Mouse (Mus musculus) hindbrain, embryonic 16.5 days (tissue): Measurements from ENCODE around the gene Bard1. TPM values are rescaled to one million over a fixed set of nuclear protein-coding genes. Genes with fewer than 3 reads are reported as not detected.

Source experiments
- ATAC-seq: fragments of 200-750 bp; cut with Nextera tagmentation; 2 replicates; pipeline ENCODE4 v1.8.0; 2017; ENCODE audit warnings: moderate TSS enrichment, moderate library complexity
- H3K27ac ChIP-seq: fragments of 300-500 bp; sonication (generic); 2 replicates; pipeline ENCODE4 v1.5.1; 2014; ENCODE audit warnings: low read depth, mild to moderate bottlenecking, control low read depth, low read length, moderate library complexity
- H3K27me3 ChIP-seq: fragments of 300-500 bp; sonication (generic); replicated peaks from 2 replicates; pipeline ENCODE4 v1.6.1; 2014; ENCODE audit warnings: low read length; ENCODE audit not compliant: control insufficient read depth, insufficient read depth
- H3K36me3 ChIP-seq: fragments of 300-500 bp; sonication (generic); 2 replicates; pipeline ENCODE4 v1.6.1; 2014; ENCODE audit warnings: mild to moderate bottlenecking, low read length, moderate library complexity, mixed read lengths; ENCODE audit not compliant: control insufficient read depth, insufficient read depth
- H3K4me1 ChIP-seq: fragments of 300-500 bp; sonication (generic); 2 replicates; pipeline ENCODE4 v1.6.1; 2014; ENCODE audit warnings: low read depth, low read length; ENCODE audit not compliant: control insufficient read depth, insufficient read depth
- H3K4me2 ChIP-seq: fragments of 300-500 bp; sonication (generic); 2 replicates; pipeline ENCODE4 v1.6.1; 2014; ENCODE audit warnings: mild to moderate bottlenecking, low read length, control low read depth, moderate library complexity
- H3K4me3 ChIP-seq: fragments of 300-500 bp; sonication (generic); 2 replicates; pipeline ENCODE4 v1.5.1; 2014; ENCODE audit warnings: mild to moderate bottlenecking, low read length, control low read depth, moderate library complexity
- H3K9ac ChIP-seq: fragments of 300-500 bp; sonication (generic); 2 replicates; pipeline ENCODE4 v1.6.1; 2014; ENCODE audit warnings: low read depth, mild to moderate bottlenecking, control low read depth, low read length, moderate library complexity
- H3K9me3 ChIP-seq: fragments of 300-500 bp; sonication (generic); 2 replicates; pipeline ENCODE4 v1.6.1; 2014; ENCODE audit warnings: mild to moderate bottlenecking, low read length, moderate library complexity; ENCODE audit not compliant: control insufficient read depth
- WGBS: fragments of 180-500 bp; shearing (Covaris S2); extraction: QIAGEN DNeasy Blood & Tissue Kit; methylation state at CpG from one replicate; pipeline ENCODE4 v1.1.7; 2014; 5-methylcytosine and 5-hydroxymethylcytosine counted together
- polyA plus RNA-seq: library from polyadenylated mRNA; unstranded; fragments of >200 nt; fragmentation: Nextera tagmentation; extraction: Ambion mirVana; gene quantifications from 2 replicates; pipeline ENCODE4 v1.2.1, GENCODE M21; 2015

Bard1 gene
- polyA plus RNA-seq, 1 experiment from 2014 or later: 0.61 TPM

DNA sequence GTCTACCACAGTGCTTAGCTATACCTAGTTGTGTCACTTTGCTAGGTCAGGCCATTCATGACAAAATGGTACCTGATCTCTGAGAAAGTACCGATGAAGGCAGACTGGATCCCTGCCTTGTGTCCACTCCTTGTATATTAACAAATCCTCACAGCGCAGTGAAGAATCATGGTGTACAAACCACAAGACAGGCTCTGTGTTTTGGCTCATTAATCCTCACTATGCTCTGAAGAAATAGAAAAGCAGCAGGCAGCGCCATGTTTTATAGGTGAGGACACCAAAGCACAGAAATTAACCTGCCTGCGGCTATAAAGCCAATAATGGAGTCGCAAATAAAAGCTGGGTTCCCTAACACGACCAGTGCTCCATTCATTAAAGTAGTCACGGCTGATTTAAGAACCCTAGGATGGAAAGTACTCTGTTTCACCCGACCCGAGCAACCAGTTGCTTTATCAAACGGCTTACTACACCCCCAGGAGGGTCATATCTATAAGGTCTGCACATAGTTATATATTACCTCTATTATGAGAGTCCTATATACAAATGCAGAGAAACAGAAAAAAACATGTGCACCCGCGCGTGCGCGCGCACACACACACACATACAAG, 39.0 kb downstream of the Bard1 start:
- Histone ChIP-seq H3K9me3 (no peaks in the 10 kb centered on the region), H3K27me3 (no peaks in the 10 kb centered on the region), H3K27ac (no peak overlapping the region), H3K4me3 (no peak overlapping the region), H3K9ac (no peak overlapping the region), H3K36me3 (no peaks in the 10 kb centered on the region), H3K4me1 (no peaks in the 10 kb centered on the region), H3K4me2 (no peak overlapping the region)
- ATAC-seq: no peak
- WGBS: 81% methylated on average over 16 of the region's 16 CpGs

GRCm38 (mm10) chr1:71056143-71056542, 46.8 kb downstream of the Bard1 start:
- 70% methylated on average over 4 of the region's 4 CpGs for WGBS

DNA sequence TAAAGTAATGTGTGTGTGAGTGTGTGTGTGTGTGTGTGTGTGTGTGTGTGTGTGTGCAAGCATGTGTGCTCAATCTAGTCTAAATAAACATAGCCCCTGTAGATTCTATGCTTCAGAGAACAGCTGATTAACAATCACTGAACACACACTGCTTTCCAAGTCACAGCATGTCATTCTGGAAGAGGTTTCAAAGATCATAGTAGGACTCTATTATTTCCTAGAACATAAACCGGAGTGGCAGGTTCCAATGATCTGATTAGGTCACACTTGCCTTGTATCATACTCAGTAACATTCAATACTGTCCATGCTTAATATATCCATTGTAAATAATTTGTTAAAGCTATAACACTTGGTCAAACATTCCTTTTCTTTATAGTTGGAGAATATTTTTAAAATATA, 47.5 kb downstream of the Bard1 start:
- Histone ChIP-seq H3K36me3 (no peaks in the 10 kb centered on the region), H3K4me1 (no peaks in the 10 kb centered on the region), H3K4me3 (no peak overlapping the region), H3K27me3 (no peaks in the 10 kb centered on the region), H3K9me3 (no peaks in the 10 kb centered on the region), H3K9ac (no peak overlapping the region), H3K4me2 (no peak overlapping the region), H3K27ac (no peak overlapping the region)
- 67% methylated on average over 1 of the region's 1 CpGs for WGBS
- ATAC-seq: no peak

More at GRCm38 (mm10) chr1:71056143-71056542, 46.8 kb downstream of the Bard1 start:
- Histone ChIP-seq H3K9ac (no peak overlapping the region), H3K27me3 (no peaks in the 10 kb centered on the region), H3K36me3 (no peaks in the 10 kb centered on the region), H3K4me3 (no peak overlapping the region), H3K9me3 (no peaks in the 10 kb centered on the region), H3K4me2 (no peak overlapping the region), H3K27ac (no peak overlapping the region), H3K4me1 (no peaks in the 10 kb centered on the region)
- no peak for ATAC-seq

- Histone ChIP-seq H3K27ac (no peak overlapping the region), H3K27me3 (no peaks in the 10 kb centered on the region), H3K4me3 (no peak overlapping the region), H3K36me3 (no peaks in the 10 kb centered on the region), H3K4me1 (no peaks in the 10 kb centered on the region), H3K9me3 (no peaks in the 10 kb centered on the region), H3K4me2 (no peak overlapping the region), H3K9ac (no peak overlapping the region)
- no peak for ATAC-seq
- WGBS: 91% methylated on average over 2 of the region's 2 CpGs
Observed at GRCm38 (mm10) chr1:71052756-71053155, 50.2 kb downstream of the Bard1 start.

DNA sequence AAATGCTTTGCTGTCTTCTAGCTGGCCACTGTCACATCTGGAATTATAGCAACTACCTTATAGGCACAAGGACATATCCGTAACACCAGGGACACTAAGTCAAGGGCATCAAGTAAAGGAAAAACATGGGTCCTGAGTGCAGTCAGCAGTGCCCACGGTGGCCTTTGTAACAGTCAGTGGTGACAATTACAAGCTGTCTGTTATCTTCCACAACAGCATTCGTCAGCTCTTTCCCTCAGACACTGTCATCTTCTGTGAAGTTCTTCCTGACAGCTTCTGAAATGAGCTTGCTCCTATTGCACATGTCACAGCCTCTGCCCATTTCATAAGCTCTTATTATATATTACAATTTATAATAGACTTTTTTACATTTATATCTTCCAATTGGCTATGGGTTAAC, 50.7 kb downstream of the Bard1 start:
- no peak overlapping the region for H3K4me3 ChIP-seq
- H3K9me3 ChIP-seq: no peaks in the 10 kb centered on the region
- no peaks in the 10 kb centered on the region for H3K4me1 ChIP-seq
- H3K4me2 ChIP-seq: no peak overlapping the region
- no peak overlapping the region for H3K9ac ChIP-seq
- ATAC-seq: no peak
- no peak overlapping the region for H3K27ac ChIP-seq
- H3K27me3 ChIP-seq: no peaks in the 10 kb centered on the region
- 88% methylated on average over 3 of the region's 3 CpGs for WGBS
- no peaks in the 10 kb centered on the region for H3K36me3 ChIP-seq

DNA sequence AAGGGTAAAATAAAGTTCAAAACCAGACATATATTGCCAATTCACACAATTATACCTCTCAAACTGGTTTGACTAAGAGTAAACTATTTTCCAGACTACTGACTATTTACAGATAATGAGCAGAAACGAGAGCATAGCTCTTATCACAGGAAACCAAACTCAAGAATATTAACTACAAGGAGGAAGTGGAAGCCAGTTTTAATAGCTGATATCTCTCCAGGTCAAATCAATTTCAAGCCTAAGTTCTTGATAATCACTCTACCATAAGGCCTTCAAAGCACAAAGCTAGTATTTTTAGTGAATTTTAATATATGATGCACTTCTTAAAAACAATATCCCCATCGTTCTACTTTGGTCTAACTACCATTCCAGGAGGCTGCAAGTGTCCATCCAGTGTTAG, 57.8 kb downstream of the Bard1 start:
- Histone ChIP-seq H3K9ac (no peak overlapping the region), H3K27me3 (no peaks in the 10 kb centered on the region), H3K4me1 (no peaks in the 10 kb centered on the region), H3K4me2 (no peak overlapping the region), H3K9me3 (no peaks in the 10 kb centered on the region), H3K36me3 (no peaks in the 10 kb centered on the region), H3K27ac (no peak overlapping the region), H3K4me3 (no peak overlapping the region)
- WGBS: 90% methylated on average over 2 of the region's 2 CpGs
- ATAC-seq: no peak

DNA sequence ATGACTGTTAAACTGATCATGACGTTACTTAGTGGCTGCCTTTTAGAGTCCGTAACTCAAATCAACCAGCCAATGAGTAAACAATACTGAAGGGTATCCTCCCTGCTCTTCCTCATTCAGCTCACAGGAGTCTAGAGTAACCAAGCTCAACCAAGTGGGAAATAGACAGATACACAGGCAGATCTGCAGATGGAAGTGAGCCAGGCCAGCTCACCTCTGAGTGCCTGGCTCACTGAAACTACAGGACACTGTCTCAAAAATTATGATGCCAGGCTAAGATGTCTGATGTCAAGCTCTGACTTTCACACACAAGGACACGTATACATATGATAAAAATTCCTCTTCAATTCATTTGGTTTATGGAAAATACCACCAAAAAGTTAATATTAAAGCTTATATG, 59.0 kb downstream of the Bard1 start:
- H3K4me1 ChIP-seq: no peaks in the 10 kb centered on the region
- H3K4me2 ChIP-seq: no peak overlapping the region
- no peak overlapping the region for H3K27ac ChIP-seq
- no peaks in the 10 kb centered on the region for H3K36me3 ChIP-seq
- no peaks in the 10 kb centered on the region for H3K27me3 ChIP-seq
- 94% methylated on average over 3 of the region's 3 CpGs for WGBS
- ATAC-seq: no peak
- no peaks in the 10 kb centered on the region for H3K9me3 ChIP-seq
- no peak overlapping the region for H3K4me3 ChIP-seq
- H3K9ac ChIP-seq: no peak overlapping the region

DNA sequence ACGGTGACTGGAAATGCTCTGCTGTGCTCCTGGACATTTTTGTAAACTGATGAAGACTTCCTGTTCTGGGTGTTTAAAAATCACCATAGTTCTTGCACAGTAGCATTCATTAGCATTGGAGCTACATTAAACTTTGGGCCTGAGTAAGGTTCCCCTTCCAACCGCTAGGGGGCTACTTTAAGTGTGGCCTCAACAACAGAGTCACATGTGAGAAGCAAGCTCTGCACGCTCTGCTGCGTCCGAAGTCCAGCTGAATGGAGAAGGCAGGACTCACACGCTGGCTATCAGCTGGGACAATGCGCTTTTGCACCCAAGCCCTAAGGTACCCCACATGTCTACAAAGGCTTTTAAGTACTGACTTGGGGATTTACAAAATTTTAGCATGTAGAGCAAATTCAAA, 65.9 kb downstream of the Bard1 start:
- no peak for ATAC-seq
- no peaks in the 10 kb centered on the region for H3K9me3 ChIP-seq
- no peaks in the 10 kb centered on the region for H3K36me3 ChIP-seq
- no peaks in the 10 kb centered on the region for H3K4me1 ChIP-seq
- H3K27ac ChIP-seq: no peak overlapping the region
- H3K9ac ChIP-seq: no peak overlapping the region
- H3K4me2 ChIP-seq: no peak overlapping the region
- H3K27me3 ChIP-seq: no peaks in the 10 kb centered on the region
- WGBS: 51% methylated on average over 7 of the region's 7 CpGs
- H3K4me3 ChIP-seq: no peak overlapping the region

DNA sequence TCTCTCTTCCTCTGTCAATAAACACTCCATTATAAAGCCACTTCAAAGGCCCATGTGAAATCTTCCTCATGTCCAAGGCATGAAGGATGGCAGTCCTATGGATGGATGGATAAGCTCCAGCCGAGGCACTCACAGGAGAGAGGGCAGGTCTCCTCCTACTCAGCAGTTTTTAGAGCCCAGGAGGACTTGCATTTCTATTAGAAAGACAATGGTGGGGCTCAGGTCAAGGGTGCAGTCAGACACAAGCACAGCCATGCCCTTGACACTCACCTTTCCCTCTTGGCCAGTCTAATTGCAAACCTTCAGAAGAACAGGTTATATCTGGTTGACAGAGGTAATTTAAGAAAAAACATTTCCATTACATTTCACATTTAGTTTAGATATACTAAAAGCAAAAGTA, 67.4 kb downstream of the Bard1 start:
- no peak overlapping the region for H3K4me2 ChIP-seq
- no peaks in the 10 kb centered on the region for H3K36me3 ChIP-seq
- H3K9me3 ChIP-seq: no peaks in the 10 kb centered on the region
- H3K4me3 ChIP-seq: no peak overlapping the region
- ATAC-seq: no peak
- H3K27me3 ChIP-seq: no peaks in the 10 kb centered on the region
- no peak overlapping the region for H3K9ac ChIP-seq
- 71% methylated on average over 1 of the region's 1 CpGs for WGBS
- no peaks in the 10 kb centered on the region for H3K4me1 ChIP-seq
- no peak overlapping the region for H3K27ac ChIP-seq

DNA sequence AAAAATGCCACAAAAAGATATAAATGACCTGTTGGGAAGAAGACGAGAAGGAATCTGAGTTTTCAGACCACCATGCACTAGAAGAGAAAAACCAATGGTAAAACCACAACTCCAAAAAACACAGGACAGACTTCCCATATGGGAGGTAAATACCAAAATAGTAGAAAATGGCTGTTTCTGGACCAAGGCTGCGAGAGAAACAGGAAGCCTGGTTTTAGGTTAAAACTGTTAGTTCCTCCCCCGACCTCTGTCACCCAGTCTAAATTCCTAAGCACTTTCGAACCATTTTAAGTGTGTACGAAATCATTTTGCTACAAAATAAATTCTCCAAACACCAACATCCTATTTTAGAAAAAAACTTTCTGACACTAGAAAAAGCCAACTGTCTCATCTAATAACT, 80.2 kb downstream of the Bard1 start:
- Histone ChIP-seq H3K36me3 (no peaks in the 10 kb centered on the region), H3K4me3 (no peak overlapping the region), H3K9me3 (no peaks in the 10 kb centered on the region), H3K27me3 (no peaks in the 10 kb centered on the region), H3K27ac (no peak overlapping the region), H3K9ac (no peak overlapping the region), H3K4me1 (no peaks in the 10 kb centered on the region), H3K4me2 (no peak overlapping the region)
- ATAC-seq: no peak
- 94% methylated on average over 5 of the region's 5 CpGs for WGBS
